Comparison of ENCODE assay signal across 8 mouse cellular contexts in genomic region chr16:11579676-11580098, GRCm38 (mm10).
A peak's percentile ranks its signal among the peaks of the same experiment; 100 is the strongest.
DNase-seq lines count a peak whose midpoint lies in the region; ATAC-seq lines count a peak whose summit lies in the region.

No protein-coding gene starts in this region.

- H3K4me3 ChIP-seq in liver, embryonic 11.5 days (ENCODE audit: low read depth, low read length), result no peak overlapping the region
- no peak overlapping the region for H3K4me3 ChIP-seq in hindbrain, embryonic 14.5 days (replicated peaks; ENCODE audit: low read length)
- no peak overlapping the region for H3K4me3 ChIP-seq in midbrain, embryonic 11.5 days (ENCODE audit: low read depth, low read length)

- no peaks in the 10 kb centered on the region for H3K9me3 ChIP-seq in liver, embryonic 11.5 days (ENCODE audit: control insufficient read depth, low read length)
- no peaks in the 10 kb centered on the region for H3K9me3 ChIP-seq in hindbrain, embryonic 14.5 days (ENCODE audit: control insufficient read depth, low read length)
- H3K9me3 ChIP-seq in midbrain, embryonic 11.5 days (ENCODE audit: control insufficient read depth, low read length), result no peaks in the 10 kb centered on the region

- peak; percentile 53 for DNase-seq in liver
- no peak for DNase-seq in liver, embryonic 11.5 days (ENCODE audit: low spot score)
- peak; percentile 19 to 35 for DNase-seq in cerebellum, adult 18-20 months
- DNase-seq in frontal cortex, postnatal 10 days (ENCODE audit: low spot score in 2 of 2), result peak; percentile 25 to 47
- DNase-seq in hindbrain, embryonic 14.5 days (ENCODE audit: low spot score), result peak; percentile 77
- DNase-seq in left cerebral cortex, adult 11 months (ENCODE audit: low spot score), result peak; percentile 44
- DNase-seq in midbrain, embryonic 11.5 days (ENCODE audit: low spot score, missing footprints), result peak; percentile 79
- peak; percentile 42 for DNase-seq in thymus, postnatal 0 days (ENCODE audit: low spot score)

- no peak overlapping the region for H3K9ac ChIP-seq in liver, embryonic 11.5 days (ENCODE audit: low read depth, low read length)
- no peak overlapping the region for H3K9ac ChIP-seq in hindbrain, embryonic 14.5 days
- H3K9ac ChIP-seq in midbrain, embryonic 11.5 days (ENCODE audit: low read length), result no peak overlapping the region

- no peak for ATAC-seq in liver, embryonic 11.5 days (replicated peaks; ENCODE audit: low FRiP score)
- ATAC-seq in hindbrain, embryonic 14.5 days (ENCODE audit: low FRiP score), result peak; percentile 84
- ATAC-seq in midbrain, embryonic 11.5 days (ENCODE audit: low FRiP score), result 0 out of 2 replicates have a peak, but pooled peaks have one; percentile 24

- 58% methylated on average over 4 of the region's 4 CpGs for WGBS in liver, embryonic 11.5 days
- 52% methylated on average over 4 of the region's 4 CpGs for WGBS in hindbrain, embryonic 14.5 days
- WGBS in midbrain, embryonic 11.5 days, result 60% methylated on average over 4 of the region's 4 CpGs

- H3K4me2 ChIP-seq in liver, embryonic 11.5 days, result no peak overlapping the region
- no peak overlapping the region for H3K4me2 ChIP-seq in hindbrain, embryonic 14.5 days (replicated peaks)
- H3K4me2 ChIP-seq in midbrain, embryonic 11.5 days, result no peak overlapping the region

- peaks cover 18% of the 10 kb centered on the region for H3K4me1 ChIP-seq in liver, embryonic 11.5 days (replicated peaks; ENCODE audit: control insufficient read depth, insufficient read depth, low read length)
- peaks cover 4% of the 10 kb centered on the region; the same call in 1 of the 2 replicates for H3K4me1 ChIP-seq in hindbrain, embryonic 14.5 days (replicated peaks; ENCODE audit: control insufficient read depth, insufficient read depth, low read length)
- no peaks in the 10 kb centered on the region for H3K4me1 ChIP-seq in midbrain, embryonic 11.5 days (ENCODE audit: control insufficient read depth, insufficient read depth, low read length)

- no peak overlapping the region for H3K27ac ChIP-seq in liver, embryonic 11.5 days (ENCODE audit: low read depth, low read length)
- H3K27ac ChIP-seq in hindbrain, embryonic 14.5 days, result no peak overlapping the region
- no peak overlapping the region for H3K27ac ChIP-seq in midbrain, embryonic 11.5 days (ENCODE audit: low read depth, low read length)

- no peaks in the 10 kb centered on the region for H3K36me3 ChIP-seq in liver, embryonic 11.5 days (ENCODE audit: control insufficient read depth, insufficient read depth, low read length)
- H3K36me3 ChIP-seq in hindbrain, embryonic 14.5 days (replicated peaks; ENCODE audit: control insufficient read depth, insufficient read depth), result no peaks in the 10 kb centered on the region
- H3K36me3 ChIP-seq in midbrain, embryonic 11.5 days (ENCODE audit: control insufficient read depth, insufficient read depth, low read length), result no peaks in the 10 kb centered on the region

- no peaks in the 10 kb centered on the region for H3K27me3 ChIP-seq in liver, embryonic 11.5 days (replicated peaks; ENCODE audit: control insufficient read depth, insufficient read depth, low read length)
- no peaks in the 10 kb centered on the region for H3K27me3 ChIP-seq in hindbrain, embryonic 14.5 days (ENCODE audit: control insufficient read depth, insufficient read depth, low read length)
- no peaks in the 10 kb centered on the region for H3K27me3 ChIP-seq in midbrain, embryonic 11.5 days (ENCODE audit: control insufficient read depth, insufficient read depth, low read length)
